Mouse (Mus musculus) megakaryocyte, embryonic 14.5 days (primary cell): ENCODE measurements around the gene Mamdc4. TPM values are rescaled to one million over a fixed set of nuclear protein-coding genes. Genes with fewer than 3 reads are reported as not detected.
A peak's percentile ranks its signal among the peaks of the same experiment; 100 is the strongest.
"Not testable (repeated sequence)": the region's sequence is repeated elsewhere in the genome, so short reads cannot be mapped to it uniquely, and the experiment has no call there.

Experiments
- H3K27me3 ChIP-seq: replicated peaks from 2 replicates; pipeline ENCODE3; 2012; ENCODE audit warnings: inconsistent platforms
- H3K36me3 ChIP-seq: replicated peaks from 2 replicates; pipeline ENCODE3; 2012; ENCODE audit warnings: low read length, inconsistent platforms, mixed read lengths
- H3K4me1 ChIP-seq: 2 replicates; pipeline ENCODE4 v1.6.1; 2012; ENCODE audit warnings: inconsistent platforms
- H3K4me3 ChIP-seq: replicated peaks from 2 replicates; pipeline ENCODE3; 2012; ENCODE audit warnings: moderate library complexity, mild to moderate bottlenecking, inconsistent platforms
- H3K9me3 ChIP-seq: 2 replicates; pipeline ENCODE4 v1.6.1; 2012; ENCODE audit warnings: inconsistent platforms
- FLI1 ChIP-seq: IDR thresholded peaks from 2 replicates; pipeline ENCODE4 v1.6.1; 2012; ENCODE audit warnings: low read length, inconsistent platforms, mixed read lengths
- GATA1 ChIP-seq: IDR thresholded peaks from 3 replicates; pipeline ENCODE4 v1.6.1; 2012; ENCODE audit warnings: mixed read lengths, low read length, inconsistent platforms, borderline replicate concordance
- polyA plus RNA-seq: library from polyadenylated mRNA; stranded (reverse); fragments of >175 nt; gene quantifications from 2 replicates; pipeline ENCODE4 v1.2.3, GENCODE M21; 2012; ENCODE audit warnings: low replicate concordance; ENCODE audit not compliant: insufficient read depth

The Mamdc4 gene
- polyA plus RNA-seq, 1 experiment: 0.75 TPM

DNA sequence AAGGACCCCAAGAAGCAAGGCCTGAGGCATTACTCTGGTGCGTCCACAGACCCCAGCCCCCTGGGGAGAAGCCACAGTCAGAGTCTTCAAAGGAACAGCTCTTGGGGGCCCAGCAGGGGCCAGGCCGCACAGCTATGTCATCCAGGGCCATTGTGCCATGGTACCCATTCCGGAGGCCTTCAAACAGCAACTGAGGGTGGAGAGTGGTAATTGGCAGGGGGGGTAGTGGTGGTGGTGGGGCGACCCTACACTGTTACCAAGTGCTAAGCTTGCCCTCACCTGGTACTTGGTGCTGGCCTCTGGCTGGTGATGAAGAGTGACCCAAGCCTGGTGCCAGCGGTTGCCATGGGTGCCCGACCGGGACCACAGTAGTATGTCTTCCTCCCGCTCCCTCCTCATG, 8.9 kb downstream of the Mamdc4 start:
- TF ChIP-seq FLI1 (no peak), GATA1 (no peak)
- H3K4me1 ChIP-seq: no peaks in the 10 kb centered on the region
- H3K27me3 ChIP-seq: no peaks in the 10 kb centered on the region
- H3K9me3 ChIP-seq: no peaks in the 10 kb centered on the region
- peaks cover 92% of the 10 kb centered on the region for H3K36me3 ChIP-seq
- H3K4me3 ChIP-seq: no peak overlapping the region

DNA sequence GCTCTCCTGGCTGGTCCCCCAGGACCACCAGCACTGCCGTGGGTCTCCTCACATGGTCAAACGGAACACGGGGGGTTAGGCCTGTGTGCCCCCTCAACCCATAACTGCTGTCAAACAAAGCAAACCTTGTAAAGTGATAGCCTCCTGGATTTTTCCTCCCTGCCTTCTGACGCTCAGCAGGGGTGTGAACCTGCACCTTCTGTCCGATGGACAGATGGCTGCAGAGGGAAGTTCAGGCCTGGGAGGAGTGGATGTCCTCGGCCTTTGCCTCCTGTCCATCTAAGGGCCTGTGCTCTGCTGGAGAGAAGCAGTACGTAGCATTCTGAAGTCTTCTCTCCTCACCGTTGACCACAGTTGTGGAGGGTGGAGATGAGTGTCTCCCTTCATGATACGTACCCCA, 12.7 kb downstream of the Mamdc4 start:
- no peaks in the 10 kb centered on the region for H3K27me3 ChIP-seq
- H3K4me3 ChIP-seq: no peak overlapping the region
- peaks cover 21% of the 10 kb centered on the region for H3K4me1 ChIP-seq
- TF ChIP-seq FLI1 (no peak), GATA1 (no peak)
- H3K9me3 ChIP-seq: no peaks in the 10 kb centered on the region
- peaks cover 76% of the 10 kb centered on the region for H3K36me3 ChIP-seq

DNA sequence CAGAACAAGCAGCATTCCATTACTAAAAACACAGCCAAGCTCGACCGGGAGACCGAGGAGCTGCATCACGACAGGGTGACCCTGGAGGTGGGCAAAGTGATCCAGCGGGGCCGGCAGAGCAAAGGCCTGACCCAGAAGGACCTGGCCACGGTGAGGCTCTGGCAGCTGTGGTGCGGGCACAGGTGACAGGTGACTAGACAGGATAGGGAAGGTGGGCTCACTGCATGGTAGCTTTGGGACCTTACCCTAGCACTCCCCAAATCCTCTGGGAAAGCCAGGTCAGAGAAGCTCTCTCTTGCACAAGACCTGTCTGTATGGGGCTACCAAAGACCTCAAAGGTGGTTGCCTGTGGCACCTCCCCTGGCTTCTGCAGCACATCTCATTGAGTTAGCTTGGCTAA, 14.1 kb downstream of the Mamdc4 start:
- H3K27me3 ChIP-seq: no peaks in the 10 kb centered on the region
- peaks cover 64% of the 10 kb centered on the region for H3K36me3 ChIP-seq
- H3K4me3 ChIP-seq: no peak overlapping the region
- no peaks in the 10 kb centered on the region for H3K9me3 ChIP-seq
- no peak for TF ChIP-seq GATA1
- TF ChIP-seq FLI1: no peak
- H3K4me1 ChIP-seq: peaks cover 31% of the 10 kb centered on the region

DNA sequence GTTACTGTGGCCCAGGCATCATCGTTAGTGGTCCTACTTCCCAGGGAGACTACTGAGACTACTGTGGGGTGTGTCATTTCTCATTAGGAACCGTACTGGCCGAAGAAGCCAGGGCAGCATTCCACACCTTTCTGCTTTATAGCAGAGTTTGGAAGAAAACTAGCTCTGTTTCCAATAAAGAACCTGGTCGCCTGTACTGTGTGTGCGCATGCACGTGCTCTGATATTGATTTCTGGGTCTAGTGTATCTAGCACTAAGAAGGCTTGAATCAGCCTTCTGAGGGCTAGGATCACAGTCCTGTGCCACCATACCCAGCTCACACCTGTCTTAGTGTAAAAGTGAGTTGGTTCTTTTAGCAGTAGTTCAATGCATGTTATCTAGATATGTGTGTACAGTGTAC, 15.9 kb downstream of the Mamdc4 start:
- H3K4me1 ChIP-seq: peaks cover 31% of the 10 kb centered on the region
- TF ChIP-seq FLI1: no peak
- no peak for TF ChIP-seq GATA1
- no peaks in the 10 kb centered on the region for H3K9me3 ChIP-seq
- H3K27me3 ChIP-seq: no peaks in the 10 kb centered on the region
- peak overlapping the region; percentile 100 for H3K4me3 ChIP-seq
- H3K36me3 ChIP-seq: peaks cover 46% of the 10 kb centered on the region

DNA sequence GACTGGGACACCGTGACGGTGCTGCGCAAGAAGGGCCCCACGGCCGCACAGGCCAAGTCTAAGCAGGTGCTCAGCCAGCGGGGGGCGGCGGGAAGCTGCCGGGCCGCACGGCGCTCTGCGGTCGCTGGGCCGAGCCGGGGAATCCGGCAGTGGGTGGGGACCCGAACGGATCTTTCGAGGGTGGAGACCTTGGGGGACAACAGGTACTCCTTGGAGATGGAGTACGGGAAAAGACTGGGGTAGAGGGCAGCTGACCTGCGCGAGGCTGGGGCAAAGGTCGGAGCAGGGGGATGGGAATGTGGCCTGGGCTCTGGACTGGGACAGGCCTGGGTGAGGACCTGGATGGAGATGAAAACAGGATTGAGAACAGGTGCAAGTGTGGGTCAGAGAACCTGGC, 16.7 kb downstream of the Mamdc4 start:
- Histone ChIP-seq H3K9me3 (no peaks in the 10 kb centered on the region), H3K4me1 (peaks cover 33% of the 10 kb centered on the region), H3K4me3 (peak overlapping the region; percentile 100), H3K27me3 (no peaks in the 10 kb centered on the region), H3K36me3 (peaks cover 38% of the 10 kb centered on the region)
- TF ChIP-seq GATA1 (no peak), FLI1 (no peak)

DNA sequence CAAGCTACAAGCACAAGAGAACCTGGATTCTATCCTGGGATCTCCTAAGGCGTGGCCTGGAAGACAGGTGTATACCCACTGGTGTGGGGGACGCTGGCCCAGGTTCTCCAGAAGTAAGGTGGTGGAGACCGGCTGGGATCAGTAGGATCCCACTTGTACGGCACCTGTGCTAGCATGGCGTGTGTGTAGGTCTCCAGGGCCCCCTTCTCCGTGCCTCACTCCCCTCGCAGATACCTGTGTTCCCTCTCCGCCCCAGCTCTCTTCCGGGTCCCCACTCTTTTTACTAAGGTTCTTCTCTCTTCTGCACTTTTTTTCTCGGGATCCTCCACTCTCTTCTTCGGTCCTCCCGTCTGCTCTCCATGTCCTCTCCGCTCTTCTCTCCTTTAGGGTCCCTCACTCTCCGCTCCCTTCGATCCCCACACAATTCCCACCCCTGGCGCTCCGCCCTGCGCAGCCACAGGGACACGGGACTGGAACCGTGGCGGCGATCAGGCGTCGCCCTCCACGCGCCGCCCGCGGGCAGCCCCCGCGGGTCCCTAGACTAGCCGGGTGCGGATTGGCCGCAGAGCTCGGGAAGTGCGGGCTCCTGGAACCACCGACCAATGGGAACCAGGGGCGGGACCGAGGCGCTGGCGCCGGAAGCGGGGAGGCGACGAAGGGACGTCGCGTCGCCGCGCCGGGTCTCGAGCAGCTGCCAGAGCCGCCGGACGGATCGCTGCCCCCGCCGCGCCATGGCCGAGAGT, 17.3 kb downstream of the Mamdc4 start, which contains the start of gene Edf1:
Gene Edf1, plus strand, starts transcription at position 627 of the 743 bp plus-strand sequence.
- Histone ChIP-seq H3K27me3 (no peaks in the 10 kb centered on the region), H3K4me1 (peaks cover 36% of the 10 kb centered on the region), H3K36me3 (peaks cover 33% of the 10 kb centered on the region), H3K9me3 (no peaks in the 10 kb centered on the region), H3K4me3 (peak within 1 kb of the TSS; percentile 100)
- no peak for TF ChIP-seq GATA1
- TF ChIP-seq FLI1: no peak

DNA sequence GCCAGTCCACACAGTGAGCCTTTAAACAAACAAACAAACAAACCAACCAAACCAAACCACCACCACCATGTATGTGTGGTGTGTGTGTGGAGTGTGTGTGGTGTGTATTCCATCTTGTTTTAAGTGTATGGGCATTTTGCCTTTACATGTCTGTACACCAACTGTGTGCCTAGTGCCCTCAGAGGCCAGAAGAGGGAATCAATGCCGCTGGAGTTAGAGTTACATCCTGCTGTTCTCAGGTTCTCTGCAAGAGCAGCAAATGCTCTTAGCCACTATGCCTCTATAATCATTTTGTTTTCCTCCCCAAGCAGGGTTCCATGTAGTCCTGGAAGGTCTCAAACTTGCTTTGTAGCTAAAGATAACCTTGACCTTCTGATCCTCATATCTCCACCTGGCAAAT, 18.3 kb downstream of the Mamdc4 start:
- Histone ChIP-seq H3K4me3 (peak overlapping the region; percentile 51), H3K4me1 (peaks cover 39% of the 10 kb centered on the region), H3K27me3 (no peaks in the 10 kb centered on the region), H3K36me3 (peaks cover 22% of the 10 kb centered on the region), H3K9me3 (no peaks in the 10 kb centered on the region)
- TF ChIP-seq GATA1 (no peak), FLI1 (no peak)

DNA sequence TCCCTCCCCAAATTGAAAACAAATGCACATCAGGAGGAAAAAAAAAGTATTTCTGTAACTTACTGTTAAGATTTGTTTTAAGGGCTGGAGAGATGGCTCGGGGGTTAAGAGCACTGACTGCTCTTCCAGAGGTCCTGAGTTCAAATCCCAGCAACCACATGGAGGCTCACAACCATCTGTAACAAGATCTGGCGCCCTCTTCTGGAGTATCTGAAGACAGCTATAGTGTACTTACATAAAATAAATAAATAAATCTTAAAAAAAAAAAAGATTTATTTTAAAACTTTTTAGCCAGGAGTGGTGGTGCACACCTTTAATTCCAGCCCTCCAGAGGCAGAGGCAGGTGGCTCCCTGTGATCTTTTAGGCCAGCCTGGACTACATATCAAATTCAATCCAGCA, 19.2 kb downstream of the Mamdc4 start:
- H3K4me1 ChIP-seq: peaks cover 47% of the 10 kb centered on the region
- H3K27me3 ChIP-seq, H3K4me3 ChIP-seq, H3K9me3 ChIP-seq: not testable (repeated sequence)
- H3K36me3 ChIP-seq: peaks cover 14% of the 10 kb centered on the region

DNA sequence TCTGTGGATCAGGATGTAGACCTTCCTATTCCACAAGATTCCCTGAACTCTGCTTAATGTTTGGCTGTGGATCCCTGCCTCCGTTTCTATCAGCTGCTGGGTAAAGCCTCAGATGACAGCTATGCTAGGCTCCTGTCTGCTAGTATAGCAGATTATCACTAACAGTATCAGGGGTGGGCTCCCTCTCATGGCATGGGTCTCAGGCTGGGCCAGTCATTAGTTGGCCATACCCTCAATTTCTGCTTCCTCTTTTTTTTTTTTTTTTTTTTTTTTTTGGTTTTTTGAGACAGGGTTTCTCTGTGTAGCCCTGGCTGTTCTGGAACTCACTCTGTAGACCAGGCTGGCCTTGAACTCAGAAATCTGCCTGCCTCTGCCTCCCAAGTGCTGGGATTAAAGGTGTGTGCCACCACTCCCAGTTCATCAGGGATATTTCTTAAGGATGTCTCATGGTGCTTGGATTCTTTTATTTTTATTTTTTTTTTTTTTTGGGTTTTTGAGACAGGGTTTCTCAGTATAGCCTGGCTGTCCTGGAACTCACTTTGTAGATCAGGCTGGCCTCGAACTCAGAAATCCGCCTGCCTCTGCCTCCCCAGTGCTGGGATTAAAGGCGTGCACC, 21.4 kb downstream of the Mamdc4 start:
- not testable (repeated sequence) for H3K9me3 ChIP-seq, H3K36me3 ChIP-seq, H3K4me3 ChIP-seq, H3K27me3 ChIP-seq
- peaks cover 55% of the 10 kb centered on the region for H3K4me1 ChIP-seq

DNA sequence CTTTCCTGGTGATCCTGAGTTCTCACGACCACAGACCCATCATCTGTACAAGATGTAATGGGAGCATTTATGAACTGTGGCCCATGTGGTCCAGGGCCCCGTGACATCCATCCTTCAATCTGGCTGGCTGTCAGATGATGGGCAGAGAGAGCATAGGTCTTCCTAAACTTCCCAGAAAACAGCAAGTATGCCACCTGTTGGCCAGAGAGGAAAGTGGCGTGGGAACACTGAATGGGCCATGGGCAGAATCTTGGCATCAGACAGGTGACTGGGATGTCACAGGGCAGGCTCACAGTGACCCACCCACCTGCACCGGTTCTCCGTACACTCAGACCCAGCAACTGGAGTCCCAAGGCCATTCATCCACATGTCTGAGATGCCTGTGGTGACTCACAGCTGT, 23.5 kb downstream of the Mamdc4 start:
- TF ChIP-seq GATA1 (no peak), FLI1 (no peak)
- Histone ChIP-seq H3K4me3 (no peak overlapping the region), H3K36me3 (no peaks in the 10 kb centered on the region), H3K4me1 (peaks cover 52% of the 10 kb centered on the region), H3K9me3 (no peaks in the 10 kb centered on the region), H3K27me3 (no peaks in the 10 kb centered on the region)
